Mouse (Mus musculus) embryo, embryonic 11 days (tissue): Measurements from ENCODE around the gene Flnb.
A peak's percentile ranks its signal among the peaks of the same experiment; 100 is the strongest.

Experiments used
- DNase-seq: peaks from one replicate; pipeline ENCODE4 v3.0.0-alpha.2; 2015

Flnb gene

DNA sequence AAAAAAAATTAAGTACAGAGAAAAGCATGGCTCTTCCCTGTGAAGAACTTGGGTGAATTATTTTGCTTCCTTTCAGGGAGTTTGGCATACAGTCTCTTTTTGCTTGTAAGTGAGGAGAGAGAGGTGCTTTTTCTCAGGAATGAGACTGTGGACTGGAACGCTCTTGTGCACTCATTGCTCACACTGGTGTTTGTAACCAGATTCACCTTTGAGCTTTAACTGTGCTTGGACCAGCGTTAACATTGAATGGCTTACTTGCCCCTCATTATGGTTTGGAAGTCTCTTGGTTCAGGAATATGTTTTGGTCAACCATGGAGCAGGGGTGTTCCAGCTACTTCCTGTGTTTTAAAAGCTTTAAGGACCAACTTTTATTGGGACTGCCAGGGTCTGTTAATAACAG is 11.4 kb downstream of the Flnb start:
- DNase-seq = no peak

DNA sequence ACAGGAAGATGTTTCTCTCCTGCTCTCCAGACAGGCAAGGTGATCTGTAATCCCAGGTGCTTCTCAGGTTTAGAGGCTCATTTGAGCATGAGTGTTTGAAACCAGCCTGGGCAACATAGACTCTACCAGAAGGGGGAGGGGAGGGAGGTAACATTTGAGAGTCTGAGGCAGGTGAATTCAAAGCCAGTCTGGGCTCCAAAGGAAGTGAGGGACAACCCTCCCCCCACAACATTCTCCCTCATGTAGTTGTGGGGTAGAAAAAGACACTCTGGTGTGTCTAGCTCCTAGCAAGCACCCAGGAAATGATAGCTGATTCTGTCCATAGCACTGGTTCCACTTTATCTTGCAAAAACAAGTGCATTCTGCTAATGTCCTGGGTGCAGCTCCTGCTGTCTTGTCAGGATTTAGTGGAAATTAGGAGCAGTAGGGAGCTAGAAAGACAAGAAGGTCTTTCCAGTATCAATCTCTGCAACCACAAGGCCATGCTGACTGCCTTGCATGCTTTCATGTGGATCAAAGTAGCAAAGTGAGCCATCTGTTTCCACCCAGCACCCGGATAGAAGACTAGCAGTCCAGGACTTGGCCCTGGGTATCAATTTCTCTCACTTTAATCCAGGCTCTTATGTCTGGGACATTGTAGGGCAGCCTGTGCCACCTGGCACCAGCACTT is 14.1 kb downstream of the Flnb start:
- no peak for DNase-seq

DNA sequence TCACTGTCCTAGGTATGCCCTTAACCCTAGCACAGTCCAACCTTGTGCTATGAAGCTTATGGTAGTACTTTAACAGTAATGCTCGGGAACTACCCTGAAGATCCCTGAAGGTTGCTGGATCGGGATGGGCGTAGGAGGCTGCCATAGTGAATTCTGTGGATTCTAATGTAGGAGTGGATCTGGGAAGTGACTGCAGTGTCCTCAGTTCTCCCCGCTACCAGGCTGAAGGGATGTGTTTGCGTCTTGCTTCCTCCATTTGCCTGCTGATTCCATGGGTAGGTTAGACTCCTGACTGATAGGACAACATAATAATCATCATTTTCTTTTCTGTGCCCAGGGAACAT is 14.7 kb downstream of the Flnb start:
- DNase-seq = no peak

DNA sequence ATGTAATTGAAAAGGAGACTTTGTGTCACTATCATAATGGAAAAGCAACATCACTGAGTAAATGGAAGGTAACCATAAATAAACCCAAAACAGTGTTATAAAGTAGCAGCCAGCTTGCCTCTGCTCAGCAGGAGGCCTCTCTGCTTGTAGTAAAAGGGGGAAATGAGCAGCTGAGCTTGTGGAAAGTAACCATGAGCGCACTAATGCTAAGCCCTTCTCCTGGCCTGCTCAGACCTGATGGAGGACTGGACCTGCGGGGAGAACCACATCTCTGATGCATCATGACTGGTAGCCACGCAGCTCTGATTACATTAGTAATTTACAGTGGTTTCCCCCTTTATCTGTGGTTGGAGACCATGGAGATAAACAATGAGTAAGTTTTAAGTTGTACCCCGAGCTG is 15.7 kb downstream of the Flnb start:
- no peak for DNase-seq

DNA sequence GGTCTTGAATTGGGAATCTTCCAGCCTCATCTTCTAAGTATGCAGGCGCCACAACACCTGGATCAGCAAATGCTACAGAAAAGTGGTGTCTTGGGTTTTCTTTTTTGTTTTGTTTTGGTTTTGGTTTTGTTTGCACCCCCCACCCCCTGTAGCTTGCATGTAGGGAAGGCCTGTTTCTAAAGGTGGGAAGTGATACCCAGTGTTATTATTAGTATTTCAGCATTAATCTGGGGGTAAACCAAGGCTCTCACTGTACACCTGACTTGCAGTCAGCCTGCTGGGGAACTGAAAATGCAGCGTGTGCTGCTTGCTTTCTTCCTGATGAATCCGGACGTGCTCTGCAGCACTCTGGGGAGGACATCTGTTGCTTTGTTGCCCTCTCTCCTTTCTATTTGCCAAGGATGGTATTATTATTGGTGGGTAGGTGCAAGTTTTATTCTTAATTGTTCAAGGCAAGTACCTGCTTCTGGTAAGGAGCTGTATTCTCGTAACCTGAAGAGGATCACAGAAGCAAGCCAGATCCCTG is 20.9 kb downstream of the Flnb start:
- DNase-seq = no peak

DNA sequence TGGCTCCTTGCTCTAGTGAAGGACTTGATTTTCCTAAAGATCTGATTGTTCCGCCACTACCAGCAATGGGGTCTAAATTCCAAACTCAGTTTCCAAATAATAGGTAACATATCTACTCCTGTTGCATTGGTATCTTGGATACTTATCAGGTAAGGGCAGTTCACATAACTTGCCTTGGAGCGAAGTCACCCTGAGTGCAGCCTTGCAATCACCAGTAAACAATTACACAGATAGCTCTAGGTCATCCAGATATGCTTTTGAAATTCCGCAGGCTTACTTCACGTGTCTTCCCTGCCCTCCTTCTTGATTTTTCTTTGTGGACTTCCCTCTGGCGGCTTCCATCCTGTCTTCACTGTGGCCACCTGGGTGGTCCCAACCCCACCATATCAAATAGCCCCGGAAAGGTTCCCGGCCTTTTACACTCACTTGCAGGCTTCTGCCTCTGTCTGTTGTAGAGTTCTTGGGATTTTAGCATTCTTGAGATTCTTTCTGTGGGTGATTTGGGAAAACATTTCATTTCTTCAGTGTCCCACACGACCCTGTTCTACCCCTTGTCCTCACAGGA is 22.3 kb downstream of the Flnb start:
- DNase-seq = no peak

DNA sequence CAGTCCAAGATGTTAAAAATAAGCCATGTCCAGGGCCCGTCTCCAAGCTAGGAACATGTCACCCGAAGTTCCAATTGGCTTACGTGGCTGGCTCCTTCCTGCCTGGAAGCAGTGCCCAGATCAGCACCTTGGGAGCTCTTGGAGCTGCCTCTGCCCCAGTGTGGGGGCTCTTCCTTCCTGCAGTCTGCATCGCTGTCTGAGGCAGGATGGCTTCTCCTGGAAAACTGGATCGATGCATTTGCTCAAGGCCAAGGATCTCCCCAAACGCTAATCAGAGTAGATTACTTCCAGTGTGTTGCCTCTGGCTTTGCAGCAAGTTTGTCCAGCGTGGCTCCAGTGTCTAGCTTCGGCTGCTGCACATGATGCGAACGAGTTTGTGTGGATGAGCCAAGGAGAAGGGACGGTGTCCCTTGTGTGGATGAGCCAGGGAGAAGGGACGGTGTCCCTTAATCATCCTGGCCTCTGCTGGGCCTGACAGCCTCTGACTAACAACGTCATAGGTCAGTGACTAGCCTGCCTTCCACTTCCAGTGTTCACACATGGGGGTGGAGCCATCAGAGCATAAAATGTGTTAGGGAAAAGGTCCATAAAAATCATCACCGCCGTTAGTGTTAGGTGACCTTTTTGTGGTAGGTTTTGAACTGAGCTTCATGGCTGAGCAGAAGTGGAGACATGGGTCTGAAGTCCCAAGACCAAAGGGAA is 25.0 kb downstream of the Flnb start:
- no peak for DNase-seq

DNA sequence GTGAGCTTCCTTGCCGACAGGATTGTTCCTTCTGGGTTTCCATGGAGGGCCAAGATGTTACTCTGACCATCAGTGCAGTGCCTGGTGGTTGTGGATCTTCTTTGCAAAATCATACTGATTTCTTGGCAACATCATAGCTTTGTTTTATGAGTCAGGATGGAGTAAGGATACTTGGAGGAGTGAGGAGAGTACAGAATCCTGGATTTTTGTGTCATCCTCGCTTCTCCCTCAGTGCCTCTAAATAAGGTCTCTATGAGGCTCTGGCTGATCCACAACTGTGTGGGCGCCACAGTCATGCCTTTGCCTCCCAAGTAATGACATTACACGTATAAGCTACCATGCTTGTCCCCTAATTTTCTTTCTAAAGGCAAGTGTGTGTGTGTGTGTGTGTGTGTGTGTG is 28.9 kb downstream of the Flnb start:
- DNase-seq = no peak

DNA sequence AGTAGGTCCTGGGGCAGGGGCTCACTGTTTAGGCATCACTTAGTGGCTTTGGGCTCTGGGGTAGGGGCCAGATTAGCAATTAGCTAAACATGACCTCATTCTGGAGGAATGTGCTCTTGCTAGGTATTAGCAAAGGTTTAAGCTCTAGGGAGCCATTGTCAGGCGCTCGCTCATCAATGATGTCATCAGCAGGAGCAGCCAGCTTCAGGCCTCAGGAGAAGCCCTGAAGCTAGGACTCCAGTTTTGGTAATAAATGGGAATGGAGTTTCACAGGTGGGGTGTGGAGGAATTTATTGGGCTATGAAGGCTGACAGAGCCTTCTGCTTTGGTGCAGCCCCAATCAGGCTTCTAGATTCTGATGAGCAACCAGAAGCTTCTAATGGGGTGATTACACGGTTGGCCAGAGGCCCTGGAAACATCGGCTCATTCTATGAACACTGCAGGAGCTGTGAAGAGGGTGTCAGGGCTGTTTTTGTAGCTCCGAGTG is 30.0 kb downstream of the Flnb start:
- peak; percentile 72 for DNase-seq

DNA sequence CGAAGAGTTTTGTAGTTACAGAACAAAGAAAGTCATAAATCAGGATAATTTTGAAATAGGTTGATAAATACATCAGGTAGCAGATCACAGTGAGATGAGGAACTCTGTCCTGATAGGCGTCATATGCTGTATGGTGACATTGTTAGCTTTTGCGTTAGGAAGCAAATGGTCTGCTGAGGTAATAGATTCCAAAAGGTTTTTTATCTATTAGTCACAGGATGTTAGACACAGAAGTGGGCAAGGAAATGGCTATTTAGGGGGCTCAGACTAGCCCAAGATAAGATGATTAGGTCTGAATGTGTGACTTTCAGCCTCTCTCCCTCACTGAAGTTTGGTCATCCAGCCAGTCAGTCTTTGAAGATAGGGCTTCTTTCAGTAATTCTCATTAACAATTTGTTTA is 33.2 kb downstream of the Flnb start:
- DNase-seq = no peak

DNA sequence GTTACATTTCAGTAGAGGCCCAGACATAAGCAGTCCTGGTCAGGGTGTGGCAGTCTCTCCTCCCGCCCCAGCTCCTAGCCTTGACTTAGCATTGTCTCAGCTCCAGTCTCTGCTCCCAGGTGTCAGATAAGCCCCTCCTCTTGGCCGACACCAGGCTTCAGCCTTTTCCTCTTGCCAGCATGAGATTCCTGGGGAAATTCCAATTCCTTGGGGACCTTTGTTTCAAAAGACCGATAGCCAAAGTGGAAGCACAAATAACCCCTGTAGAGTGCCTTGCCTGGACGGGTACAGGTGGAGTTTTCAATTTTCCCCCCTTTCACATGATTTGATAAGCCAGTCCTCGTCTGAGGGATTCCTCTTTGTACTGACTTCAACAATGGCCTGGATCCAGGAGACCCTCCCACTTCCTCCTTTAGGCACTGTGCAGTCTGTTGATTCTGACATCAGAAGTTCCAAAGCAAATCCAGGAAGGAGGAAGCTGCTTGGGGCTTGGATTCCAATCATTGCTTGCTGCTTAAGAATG is 33.8 kb downstream of the Flnb start:
- DNase-seq = peak; percentile 37

DNA sequence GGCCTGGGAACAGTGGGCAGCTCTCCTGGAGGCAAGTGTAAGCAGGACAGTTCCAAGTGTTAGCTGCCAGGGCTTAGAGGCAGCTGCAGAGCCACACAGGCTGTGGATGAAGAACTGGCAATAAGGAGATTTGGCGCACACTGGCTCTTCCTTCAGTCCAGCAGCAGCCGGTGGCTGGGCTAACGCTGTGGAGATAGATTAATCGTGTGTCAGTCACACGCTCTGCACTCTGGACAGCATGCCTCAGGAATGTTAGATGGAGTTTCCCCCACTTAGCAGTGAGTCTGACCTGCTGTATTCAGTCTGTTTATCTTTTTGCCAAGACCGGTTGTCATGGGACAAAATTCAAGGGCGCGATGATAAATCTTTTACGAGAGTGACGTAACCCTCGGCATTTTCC is 35.9 kb downstream of the Flnb start:
- peak; percentile 61 for DNase-seq

DNA sequence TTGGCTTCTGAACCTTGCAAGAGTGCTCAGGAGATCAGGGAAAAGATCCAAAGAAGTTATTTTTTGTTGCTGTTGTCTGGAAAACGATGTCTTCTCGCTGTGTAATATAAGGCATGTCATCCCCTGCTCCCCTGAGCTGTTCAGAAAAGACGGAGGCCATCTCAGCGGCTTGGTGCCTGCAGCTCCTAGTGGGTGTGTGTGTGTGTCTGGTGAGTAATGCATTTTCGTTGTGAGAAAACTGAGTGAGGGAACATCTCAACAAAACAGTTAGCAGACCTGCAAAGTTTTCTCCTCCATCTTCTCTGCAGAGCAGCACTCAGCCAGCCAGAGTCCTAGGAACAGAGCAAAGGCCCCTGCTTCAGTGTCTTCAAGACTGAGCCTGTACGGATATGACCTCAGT is 36.6 kb downstream of the Flnb start:
- DNase-seq = no peak

DNA sequence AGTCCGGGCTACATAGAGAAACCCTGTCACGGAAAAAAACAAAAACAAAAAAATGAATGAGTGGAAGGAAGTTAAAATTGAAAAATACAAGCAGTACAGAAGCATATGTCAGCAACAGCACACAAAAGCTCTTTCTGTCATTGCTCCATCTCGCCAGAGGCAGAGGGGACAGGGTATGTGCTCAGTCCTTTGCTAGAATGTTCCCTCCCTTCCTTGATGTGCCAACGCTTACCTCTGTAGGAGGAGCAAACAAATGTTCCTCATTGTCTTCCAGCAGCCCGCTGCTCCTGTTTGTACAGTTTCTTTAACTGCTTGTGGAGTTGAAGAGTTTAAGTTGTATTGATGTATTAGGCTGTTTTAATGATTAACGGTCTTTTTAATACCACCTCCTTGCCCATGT is 37.3 kb downstream of the Flnb start:
- DNase-seq = no peak

DNA sequence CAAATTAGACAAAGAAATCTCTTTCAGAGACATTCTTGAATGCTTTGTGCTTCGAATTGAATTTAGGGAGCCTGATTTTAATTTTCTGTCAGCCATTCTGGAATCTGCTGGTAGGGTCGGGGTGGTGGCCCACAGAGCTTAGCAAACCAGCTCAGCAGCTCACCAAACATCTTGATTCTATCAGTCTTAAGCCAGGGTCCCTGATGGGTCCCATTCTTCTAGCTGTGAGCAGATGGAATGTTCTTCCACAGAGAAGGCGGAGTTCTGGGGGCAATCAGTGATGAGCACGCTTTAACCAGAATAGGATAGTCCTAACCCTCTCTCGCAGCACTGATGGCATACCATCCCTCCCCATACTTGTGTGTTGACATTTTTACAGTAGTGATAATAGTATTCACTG is 37.7 kb downstream of the Flnb start:
- peak; percentile 35 for DNase-seq

DNA sequence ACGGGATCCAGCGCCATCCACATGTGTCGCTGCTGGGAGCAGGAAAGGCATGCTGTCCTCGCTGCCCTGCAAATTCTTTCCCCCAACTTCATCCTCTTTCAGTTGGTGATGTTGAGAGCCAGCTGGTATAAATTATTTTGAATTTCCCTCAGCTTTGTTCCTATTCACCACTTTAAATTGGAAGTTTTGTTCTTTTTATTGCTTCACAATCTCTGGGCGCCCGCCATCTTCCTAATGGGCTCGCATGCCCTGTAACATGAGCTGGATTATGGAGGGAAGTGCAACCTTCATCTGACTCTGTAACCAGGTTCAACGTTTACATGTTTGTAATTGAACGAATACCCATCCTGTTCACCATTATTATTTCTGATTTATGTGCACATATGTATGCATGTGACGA is 38.6 kb downstream of the Flnb start:
- peak; percentile 16 for DNase-seq

DNA sequence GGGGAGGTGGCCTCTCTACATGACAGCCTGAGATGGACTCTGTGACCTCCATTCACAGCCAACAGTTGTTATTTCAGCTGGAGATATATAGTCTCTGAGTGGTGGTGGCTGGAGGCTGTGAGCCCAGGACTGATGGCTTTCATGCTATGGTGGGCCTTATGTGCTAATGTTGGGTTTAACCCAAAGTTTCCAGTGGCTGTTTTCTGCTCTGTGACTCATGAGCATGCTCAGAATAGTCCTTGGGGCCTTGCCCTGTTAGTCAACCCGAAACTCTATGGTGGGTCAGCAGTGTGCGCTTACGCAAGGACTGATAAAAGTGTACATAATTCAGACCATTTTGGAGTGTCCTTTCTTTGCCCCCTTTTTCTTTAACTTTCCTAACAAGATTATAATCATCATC is 40.1 kb downstream of the Flnb start:
- DNase-seq = peak; percentile 22

DNA sequence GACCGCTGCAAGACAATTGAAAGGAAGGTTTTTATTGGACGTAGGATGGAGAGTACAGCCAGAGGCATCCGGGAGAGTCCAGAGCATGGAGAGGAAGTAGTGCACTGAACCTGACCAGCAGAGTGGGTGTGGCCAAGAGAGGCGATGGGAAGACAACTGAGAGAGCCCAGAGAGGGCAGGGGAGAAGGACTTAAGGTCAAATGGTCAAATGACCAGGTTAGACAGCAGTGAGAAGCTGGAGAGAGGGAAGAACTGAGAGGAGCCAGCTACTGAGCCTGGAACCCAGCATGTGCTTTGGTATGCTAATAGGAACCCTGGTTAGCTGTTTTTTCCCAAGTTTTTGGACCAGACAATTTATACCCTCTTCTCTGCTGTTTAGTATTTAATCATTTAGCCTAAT is 40.7 kb downstream of the Flnb start:
- no peak for DNase-seq

DNA sequence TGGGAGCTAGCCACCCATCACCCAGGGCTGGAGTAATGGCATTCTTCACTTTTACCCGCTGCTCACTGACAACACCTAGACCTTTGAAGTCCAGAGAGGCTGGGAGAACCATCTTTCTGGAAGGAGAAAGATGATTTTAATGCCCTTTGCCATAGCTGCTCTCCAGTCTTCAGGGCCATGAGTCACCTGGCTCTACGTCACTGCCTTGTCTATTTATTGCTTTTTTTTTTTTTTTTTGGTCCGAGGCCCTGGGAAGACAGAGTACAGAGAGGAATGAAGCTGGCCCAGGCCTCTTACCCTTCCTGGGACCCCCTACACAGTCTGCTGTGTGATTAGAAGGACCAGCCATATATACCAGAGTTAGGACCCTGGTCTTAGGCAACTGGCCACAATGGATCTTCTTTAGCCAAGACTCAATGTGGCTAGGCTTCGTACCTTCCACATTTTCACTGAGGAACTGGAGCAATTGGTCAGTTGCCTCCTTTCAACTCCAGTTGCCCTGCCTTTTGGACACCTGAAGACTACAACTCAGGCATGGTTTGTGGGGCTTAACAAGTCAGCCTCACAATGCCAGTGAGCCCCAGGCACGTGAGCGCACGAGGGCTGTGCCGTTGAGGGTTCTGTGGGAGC is 42.9 kb downstream of the Flnb start:
- DNase-seq = no peak

DNA sequence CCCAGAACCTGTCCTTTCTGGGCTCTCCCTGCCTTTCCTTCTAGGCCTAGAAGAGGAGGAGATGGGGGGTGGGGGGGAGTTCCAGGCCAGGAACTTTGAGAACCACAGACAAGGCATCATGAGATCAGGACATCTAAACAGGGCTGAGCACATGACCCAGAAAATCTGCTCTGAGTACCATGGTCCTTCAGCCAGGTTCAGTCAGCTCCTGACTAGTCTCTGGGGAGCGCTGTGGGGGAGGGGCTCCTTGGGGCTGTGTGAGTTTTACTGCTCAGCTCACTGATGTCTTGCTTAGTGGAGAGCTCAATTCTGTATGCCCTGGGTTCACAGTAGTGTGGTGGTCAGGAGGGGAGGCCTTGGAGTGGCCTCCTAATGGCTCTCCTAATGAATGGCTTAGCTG is 43.5 kb downstream of the Flnb start:
- no peak for DNase-seq

DNA sequence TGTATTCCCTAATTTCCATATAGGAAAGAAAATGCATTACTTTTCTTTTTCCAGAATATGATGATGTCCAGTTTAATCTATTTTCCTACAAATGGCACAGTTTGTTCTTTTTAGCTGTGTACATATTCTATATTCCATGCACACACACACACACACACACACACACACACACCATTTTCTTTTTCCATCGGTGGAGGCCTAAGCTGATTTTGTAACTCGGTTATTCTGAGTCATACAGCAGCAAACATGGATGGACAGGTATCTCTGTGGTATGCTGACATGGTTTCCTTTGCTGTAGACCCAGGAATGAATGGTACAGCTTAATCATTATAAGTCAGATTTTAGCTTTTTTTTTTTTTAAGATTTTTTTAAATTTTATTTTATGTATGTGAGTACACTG is 44.5 kb downstream of the Flnb start:
- DNase-seq = no peak

DNA sequence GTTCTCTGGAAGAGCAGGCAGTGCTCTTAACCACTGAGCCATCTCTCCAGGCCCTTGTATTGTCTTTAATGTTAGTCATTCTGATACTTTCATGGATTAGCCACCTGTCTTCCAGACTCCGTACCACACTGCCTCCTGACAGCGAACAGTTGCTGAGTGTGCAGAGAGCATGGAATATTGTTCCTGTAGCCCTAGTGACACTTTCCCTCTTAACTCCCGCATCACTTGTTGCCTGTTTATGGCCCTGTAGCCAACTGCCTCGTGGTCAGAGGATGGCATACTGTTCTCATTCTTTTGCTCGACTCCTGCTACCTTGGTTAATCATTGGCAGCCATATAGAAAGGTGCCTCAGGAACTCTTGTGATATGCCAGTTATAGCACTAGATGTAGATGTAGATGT is 45.4 kb downstream of the Flnb start:
- no peak for DNase-seq

DNA sequence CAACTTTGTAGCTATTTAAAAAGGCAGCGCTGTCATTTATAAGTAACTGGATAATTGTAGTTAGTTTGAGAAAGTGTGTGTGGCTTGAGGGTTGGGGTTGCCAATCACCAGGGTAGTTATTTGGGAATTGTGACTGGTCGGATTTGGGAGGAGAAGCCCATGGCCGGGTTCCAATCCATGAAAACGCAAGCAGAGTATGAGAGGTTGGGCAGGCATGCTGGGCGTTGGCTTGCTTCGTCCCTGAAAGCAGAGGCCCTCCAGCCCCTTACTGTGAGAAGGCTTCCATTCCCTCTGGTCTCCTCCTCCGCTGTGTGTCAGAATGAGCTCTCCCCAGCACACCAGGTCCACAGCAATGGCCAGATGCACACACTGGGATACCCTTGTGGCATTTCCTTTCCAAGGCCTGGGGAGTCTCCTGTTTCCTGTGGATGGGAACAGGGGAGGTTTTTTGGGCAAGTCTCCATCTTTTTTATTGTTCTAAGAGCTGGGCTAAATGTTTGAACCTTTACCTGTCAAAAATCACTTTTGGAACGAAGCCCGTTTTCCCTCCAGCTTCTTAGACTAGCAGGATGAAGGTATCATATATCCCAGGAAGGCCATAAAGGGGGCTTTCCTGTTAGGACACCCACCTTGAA is 46.2 kb downstream of the Flnb start:
- DNase-seq = no peak
